Mouse (Mus musculus) midbrain, embryonic 14.5 days (tissue): ENCODE measurements at regions not wholly inside any gene's neighbourhood (a gene's known extent, or its start where the extent isn't known, plus 50 kb on each side); places are given as distances from the start of the nearest gene placed in this dataset.

ENCODE experiments used
- ATAC-seq: fragments of 200-750 bp; cut with Nextera tagmentation; 2 replicates; pipeline ENCODE4 v1.8.0; 2017; ENCODE audit warnings: moderate number of reproducible peaks, moderate library complexity; ENCODE audit not compliant: low FRiP score, low TSS enrichment
- DNase-seq: peaks from one replicate; pipeline ENCODE4 v3.0.0-alpha.2; 2015
- H3K27ac ChIP-seq: fragments of 300-500 bp; sonication (generic); replicated peaks from 2 replicates; pipeline ENCODE4 v1.5.1; 2014; ENCODE audit warnings: mild to moderate bottlenecking, low read depth, low read length, moderate library complexity
- H3K27me3 ChIP-seq: fragments of 300-500 bp; sonication (generic); 2 replicates; pipeline ENCODE4 v1.6.1; 2014; ENCODE audit warnings: low read length, control low read depth, mixed read lengths; ENCODE audit not compliant: control insufficient read depth, insufficient read depth
- H3K36me3 ChIP-seq: fragments of 300-500 bp; sonication (generic); 2 replicates; pipeline ENCODE4 v1.6.1; 2014; ENCODE audit warnings: low read length, control low read depth; ENCODE audit not compliant: control insufficient read depth, insufficient read depth
- H3K4me1 ChIP-seq: fragments of 300-500 bp; sonication (generic); 2 replicates; pipeline ENCODE4 v1.6.1; 2014; ENCODE audit warnings: mild to moderate bottlenecking, antibody characterized with exemption, low read length, control low read depth; ENCODE audit not compliant: control insufficient read depth, insufficient read depth
- H3K4me2 ChIP-seq: fragments of 300-500 bp; sonication (generic); 2 replicates; pipeline ENCODE4 v1.6.1; 2014; ENCODE audit warnings: mild to moderate bottlenecking, low read length, moderate library complexity
- H3K4me3 ChIP-seq: fragments of 300-500 bp; sonication (generic); replicated peaks from 2 replicates; pipeline ENCODE4 v1.5.1; 2014; ENCODE audit warnings: low read depth, low read length
- H3K9ac ChIP-seq: fragments of 300-500 bp; sonication (generic); replicated peaks from 2 replicates; pipeline ENCODE4 v1.6.1; 2014; ENCODE audit warnings: mild to moderate bottlenecking, low read length, moderate library complexity
- H3K9me3 ChIP-seq: fragments of 300-500 bp; sonication (generic); 2 replicates; pipeline ENCODE4 v1.6.1; 2016; ENCODE audit warnings: low read length, control low read depth, mixed read lengths; ENCODE audit not compliant: control insufficient read depth
- WGBS: fragments of 180-500 bp; shearing (Covaris S2); extraction: QIAGEN DNeasy Blood & Tissue Kit; methylation state at CpG from one replicate; pipeline ENCODE4 v1.1.7; 2014; 5-methylcytosine and 5-hydroxymethylcytosine counted together

DNA sequence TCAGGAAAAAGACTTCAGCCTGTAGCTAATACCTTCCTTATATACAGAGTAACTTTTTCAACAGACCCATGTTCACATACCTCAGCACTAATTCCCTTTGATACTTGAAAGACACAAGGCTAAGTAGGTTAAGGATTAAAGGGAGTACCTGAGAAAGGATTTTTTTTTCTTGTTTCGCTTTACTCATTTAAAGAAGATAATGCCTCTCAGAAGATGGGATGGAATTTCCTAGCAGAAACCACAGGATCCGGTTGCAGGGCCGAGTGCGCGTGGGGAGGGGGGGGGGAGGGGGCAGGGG is 114.0 kb upstream of the Cpsf6 start:
- Histone ChIP-seq H3K9me3 (no peaks in the 10 kb centered on the region), H3K36me3 (no peaks in the 10 kb centered on the region), H3K27me3 (no peaks in the 10 kb centered on the region), H3K4me1 (no peaks in the 10 kb centered on the region), H3K27ac (no peak overlapping the region), H3K4me3 (no peak overlapping the region), H3K9ac (no peak overlapping the region), H3K4me2 (peak overlapping the region; percentile 47; the same call in 1 of the 2 replicates)
- 42% methylated on average over 1 of the region's 5 CpGs for WGBS
- no peak for DNase-seq
- no peak for ATAC-seq

DNA sequence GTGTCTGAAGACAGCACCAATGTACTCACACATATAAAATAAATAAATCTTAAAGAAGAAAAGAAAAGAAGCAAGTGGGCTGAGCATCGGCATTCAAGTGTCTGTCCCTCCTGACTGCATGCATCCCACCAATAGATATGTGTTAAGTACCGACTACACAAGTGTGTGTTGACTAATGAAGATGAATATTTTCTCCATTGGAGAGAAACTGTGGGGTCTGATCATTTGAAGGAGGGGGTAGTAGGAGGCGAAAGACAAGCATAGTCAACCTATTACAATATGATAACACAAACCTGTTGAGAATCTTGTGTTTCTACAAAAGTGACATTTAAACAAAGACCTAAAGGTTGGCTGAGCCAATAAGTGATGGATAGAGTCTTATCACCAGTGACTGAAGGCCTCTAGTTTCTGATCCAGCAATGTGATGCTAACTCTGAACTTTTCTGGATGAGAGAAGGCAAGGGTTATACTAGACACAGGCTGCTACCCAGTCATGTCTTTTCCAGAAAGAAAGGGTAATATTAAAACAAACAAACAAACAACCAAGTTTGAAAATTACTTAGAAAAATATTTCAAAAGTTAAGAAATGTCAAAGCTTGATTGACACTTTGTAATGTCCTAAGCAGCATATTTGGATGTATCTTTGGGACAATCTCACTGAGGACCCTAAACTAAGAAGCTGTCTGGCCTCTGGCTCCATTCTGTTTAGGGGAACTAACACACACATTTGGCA is 113.4 kb upstream of the Cpsf6 start:
- Histone ChIP-seq H3K9me3 (no peaks in the 10 kb centered on the region), H3K27ac (no peak overlapping the region), H3K4me3 (no peak overlapping the region), H3K4me2 (no peak overlapping the region), H3K36me3 (no peaks in the 10 kb centered on the region), H3K27me3 (no peaks in the 10 kb centered on the region), H3K9ac (no peak overlapping the region), H3K4me1 (no peaks in the 10 kb centered on the region)
- ATAC-seq, result no peak
- 86% methylated on average over 3 of the region's 3 CpGs for WGBS
- no peak for DNase-seq

GRCm38 (mm10) chr10:117492391-117492990 is 112.7 kb upstream of the Cpsf6 start:
- WGBS, result 22% methylated on average over 5 of the region's 5 CpGs
- Histone ChIP-seq H3K9ac (no peak overlapping the region), H3K27ac (no peak overlapping the region)

DNA sequence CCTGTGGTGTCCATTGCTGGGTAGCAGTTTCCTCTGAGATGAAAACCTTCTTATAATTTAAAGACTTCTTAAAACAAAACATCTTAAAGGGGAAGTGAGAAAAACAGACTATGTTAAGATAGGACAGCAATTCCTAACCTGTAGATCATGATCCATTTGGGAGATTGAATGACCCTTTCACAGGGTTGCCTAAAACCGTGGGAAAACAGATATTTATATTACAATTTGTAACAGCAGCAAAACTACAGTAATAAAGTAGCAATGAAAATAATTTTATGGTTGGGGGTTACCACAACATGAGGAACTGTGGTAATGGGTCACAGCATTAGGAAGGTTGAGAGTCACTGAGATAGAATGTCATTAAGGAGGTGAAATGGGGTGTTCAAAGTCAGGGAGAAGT is 111.9 kb upstream of the Cpsf6 start:
- H3K4me1 ChIP-seq, result no peaks in the 10 kb centered on the region
- H3K9ac ChIP-seq, result no peak overlapping the region
- no peaks in the 10 kb centered on the region for H3K36me3 ChIP-seq
- no peak overlapping the region for H3K4me3 ChIP-seq
- no peak overlapping the region for H3K27ac ChIP-seq
- H3K9me3 ChIP-seq, result no peaks in the 10 kb centered on the region
- DNase-seq (no peak), ATAC-seq (no peak)
- no peak overlapping the region for H3K4me2 ChIP-seq
- H3K27me3 ChIP-seq, result no peaks in the 10 kb centered on the region
- 72% methylated on average over 1 of the region's 1 CpGs for WGBS

More at GRCm38 (mm10) chr10:117492391-117492990, 112.7 kb upstream of the Cpsf6 start:
- H3K36me3 ChIP-seq, result no peaks in the 10 kb centered on the region
- H3K4me1 ChIP-seq, result no peaks in the 10 kb centered on the region
- no peaks in the 10 kb centered on the region for H3K9me3 ChIP-seq
- no peak for DNase-seq
- H3K4me2 ChIP-seq, result no peak overlapping the region
- no peak for ATAC-seq
- no peak overlapping the region for H3K4me3 ChIP-seq
- no peaks in the 10 kb centered on the region for H3K27me3 ChIP-seq

DNA sequence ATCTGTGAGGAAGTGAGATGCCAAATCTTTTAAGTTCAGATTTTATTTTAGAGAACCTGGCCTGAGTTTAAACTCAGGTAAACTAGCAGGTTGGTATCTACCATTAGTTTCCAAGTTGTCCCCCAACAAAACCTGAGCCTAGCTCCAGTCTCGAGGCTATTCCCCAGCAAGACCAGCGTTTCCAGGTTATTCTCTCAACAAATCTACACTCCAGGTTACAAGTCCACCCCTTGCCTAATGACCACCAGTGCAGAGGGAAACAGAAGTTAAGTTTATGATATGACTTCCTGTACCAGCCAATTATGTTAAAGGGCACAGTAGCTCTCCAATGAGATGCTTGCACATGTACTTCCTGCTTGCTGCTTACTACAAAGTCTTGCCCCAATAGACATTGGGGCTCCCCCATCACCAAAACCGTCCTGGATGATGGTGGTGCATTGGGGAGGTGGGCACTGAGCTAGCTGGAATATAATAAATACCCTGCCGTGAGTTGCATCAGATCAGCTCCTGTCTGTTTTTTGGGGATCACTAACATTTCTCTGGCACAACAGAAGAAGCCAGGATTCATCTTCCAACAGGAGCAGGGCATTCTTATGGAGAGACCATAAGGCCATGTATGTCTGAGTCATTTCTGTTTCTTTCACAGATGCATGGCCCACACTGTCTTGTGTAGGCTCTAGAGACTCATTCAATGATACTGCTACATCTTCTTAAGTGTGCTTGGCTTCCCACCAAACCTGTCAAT is 111.2 kb upstream of the Cpsf6 start:
- Histone ChIP-seq H3K4me3 (no peak overlapping the region), H3K27ac (no peak overlapping the region), H3K9me3 (no peaks in the 10 kb centered on the region), H3K4me1 (no peaks in the 10 kb centered on the region), H3K36me3 (no peaks in the 10 kb centered on the region), H3K27me3 (no peaks in the 10 kb centered on the region), H3K4me2 (no peak overlapping the region), H3K9ac (no peak overlapping the region)
- DNase-seq (no peak), ATAC-seq (no peak)
- 90% methylated on average over 4 of the region's 4 CpGs for WGBS

- no peaks in the 10 kb centered on the region for H3K36me3 ChIP-seq
- no peak overlapping the region for H3K4me2 ChIP-seq
- H3K27ac ChIP-seq, result no peak overlapping the region
- 98% methylated on average over 4 of the region's 4 CpGs for WGBS
- ATAC-seq (no peak), DNase-seq (no peak)
- no peak overlapping the region for H3K9ac ChIP-seq
- no peak overlapping the region for H3K4me3 ChIP-seq
- H3K9me3 ChIP-seq, result no peaks in the 10 kb centered on the region
- 0 out of 2 replicates have a peak, but pooled peaks cover 3% of the 10 kb centered on the region for H3K4me1 ChIP-seq
- H3K27me3 ChIP-seq, result peaks cover 8% of the 10 kb centered on the region; the same call in 1 of the 2 replicates
Measured at GRCm38 (mm10) chr10:117483091-117483600, 103.3 kb upstream of the Cpsf6 start.

DNA sequence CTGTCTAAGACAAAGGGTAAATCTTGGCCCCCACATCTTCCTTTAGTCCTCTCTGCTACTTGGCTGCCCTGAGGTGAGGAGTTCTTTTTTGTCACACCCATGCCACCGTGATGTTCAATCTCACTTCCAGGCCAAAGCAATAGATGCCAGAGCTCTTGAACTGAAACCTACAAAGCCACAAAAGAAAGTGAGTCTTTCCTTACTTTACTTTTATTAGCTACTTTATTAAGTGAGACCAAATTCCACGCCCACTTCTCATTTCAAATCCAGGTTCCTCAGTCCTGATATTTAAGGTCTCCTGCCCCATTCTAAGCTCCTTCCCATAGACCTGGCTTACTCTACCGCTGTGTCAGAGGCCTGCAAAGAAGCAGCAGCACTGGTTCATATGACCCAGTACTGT is 102.5 kb upstream of the Cpsf6 start:
- no peaks in the 10 kb centered on the region for H3K9me3 ChIP-seq
- H3K27ac ChIP-seq, result no peak overlapping the region
- no peak overlapping the region for H3K4me3 ChIP-seq
- H3K9ac ChIP-seq, result no peak overlapping the region
- H3K4me2 ChIP-seq, result no peak overlapping the region
- ATAC-seq, result no peak
- H3K4me1 ChIP-seq, result peaks cover 7% of the 10 kb centered on the region; the same call in 1 of the 2 replicates
- no peak for DNase-seq
- no peaks in the 10 kb centered on the region for H3K36me3 ChIP-seq
- 91% methylated on average over 3 of the region's 3 CpGs for WGBS
- H3K27me3 ChIP-seq, result peaks cover 8% of the 10 kb centered on the region; the same call in 1 of the 2 replicates

GRCm38 (mm10) chr10:117481341-117481990 is 101.7 kb upstream of the Cpsf6 start:
- Histone ChIP-seq H3K27me3 (peaks cover 8% of the 10 kb centered on the region; the same call in 1 of the 2 replicates), H3K9me3 (no peaks in the 10 kb centered on the region), H3K9ac (no peak overlapping the region), H3K4me1 (peaks cover 7% of the 10 kb centered on the region; the same call in 1 of the 2 replicates), H3K36me3 (no peaks in the 10 kb centered on the region), H3K4me2 (no peak overlapping the region), H3K4me3 (no peak overlapping the region), H3K27ac (no peak overlapping the region)
- WGBS, result 82% methylated on average over 5 of the region's 5 CpGs
- ATAC-seq (no peak), DNase-seq (no peak)
